ENCODE assay signal across 26 mouse cellular contexts in genomic region chr2:144828457-144828985, GRCm38 (mm10). TPM values are rescaled to one million over a fixed set of nuclear protein-coding genes. Genes with fewer than 3 reads are reported as not detected.
DNase-seq lines count a peak whose midpoint lies in the region; ATAC-seq and TF ChIP-seq lines count a peak whose summit lies in the region.
"Had no signal": no experiment of that assay in that cellular context is flagged by ENCODE, and none has a peak within 500 bp of the region (broad histone marks: within the 10 kb centered on the region; RNA-seq: fewer than 3 reads in every experiment).

No protein-coding gene starts in this region.

- ATAC-seq in frontal cortex, adult (ENCODE audit: low TSS enrichment): peak; percentile 88
- ATAC-seq in midbrain, embryonic 15.5 days (replicated peaks): no peak
- ATAC-seq: intestine, embryonic 15.5 days had no signal

- no peak overlapping the region for H3K4me2 ChIP-seq in midbrain, embryonic 15.5 days
- H3K4me2 ChIP-seq in CH12.LX (ENCODE audit: insufficient read depth, low read depth, poor library complexity, severe bottlenecking): no peak overlapping the region
- H3K4me2 ChIP-seq: embryonic facial prominence, embryonic 13.5 days; heart, embryonic 11.5 days; hindbrain, embryonic 13.5 days; intestine, embryonic 15.5 days; kidney, embryonic 15.5 days; neural tube, embryonic 12.5 days had no signal

- H3K79me2 ChIP-seq in CH12.LX (replicated peaks; ENCODE audit: control insufficient read depth, extremely low read depth, insufficient read depth, poor library complexity, severe bottlenecking): no peaks in the 10 kb centered on the region

- no peak for TF ChIP-seq RAD21 in CH12.LX (IDR thresholded peaks at IDR 0.05; ENCODE audit: low read depth, low read length)

- no peak for TF ChIP-seq EP300 in CH12.LX (IDR thresholded peaks at IDR 0.05; ENCODE audit: low read length)

- dilution Hi-C loops in CH12.LX (cut with MboI; ENCODE audit: extremely low pct_ligation_motif_present, extremely low pct_unique_long_range_greater_than_20kb, low sequenced_read_pairs): no loop called here

- WGBS in midbrain, embryonic 10.5 days: 72% methylated on average over 8 of the region's 8 CpGs
- WGBS in midbrain, embryonic 15.5 days: 63% methylated on average over 8 of the region's 8 CpGs

- no peaks in the 10 kb centered on the region for H3K9me3 ChIP-seq in midbrain, embryonic 10.5 days (replicated peaks)
- no peaks in the 10 kb centered on the region for H3K9me3 ChIP-seq in midbrain, embryonic 15.5 days
- no peaks in the 10 kb centered on the region for H3K9me3 ChIP-seq in CH12.LX (replicated peaks; ENCODE audit: low read length)
- H3K9me3 ChIP-seq: embryonic facial prominence, embryonic 13.5 days; hindbrain, embryonic 13.5 days; intestine, embryonic 15.5 days; kidney, embryonic 15.5 days; neural tube, embryonic 12.5 days had no signal

- no peaks in the 10 kb centered on the region for H3K36me3 ChIP-seq in midbrain, embryonic 10.5 days
- H3K36me3 ChIP-seq in midbrain, embryonic 15.5 days (replicated peaks): no peaks in the 10 kb centered on the region
- H3K36me3 ChIP-seq in CH12.LX (replicated peaks in 1 of 2; ENCODE audit: control insufficient read depth in 1 of 2, insufficient read depth in 1 of 2, low read length in 1 of 2): no peaks in the 10 kb centered on the region
- H3K36me3 ChIP-seq: embryonic facial prominence, embryonic 13.5 days; G1E; hindbrain, embryonic 13.5 days; intestine, embryonic 15.5 days; kidney, embryonic 15.5 days; neural tube, embryonic 12.5 days had no signal

- H3K4me1 ChIP-seq in midbrain, embryonic 10.5 days: no peaks in the 10 kb centered on the region
- H3K4me1 ChIP-seq in midbrain, embryonic 15.5 days: no peaks in the 10 kb centered on the region
- H3K4me1 ChIP-seq in CH12.LX (ENCODE audit: control insufficient read depth in 1 of 2, insufficient read depth in 2 of 2): 0 out of 4 replicates have a peak, but pooled peaks cover 0 to 2% of the 10 kb centered on the region in 2 experiments
- H3K4me1 ChIP-seq: embryonic facial prominence, embryonic 13.5 days; hindbrain, embryonic 13.5 days; intestine, embryonic 15.5 days; kidney, embryonic 15.5 days; neural tube, embryonic 12.5 days had no signal

- H3K27ac ChIP-seq in midbrain, embryonic 10.5 days (replicated peaks): 0 out of 2 replicates have a peak overlapping the region, but pooled peaks have one; percentile 38
- no peak overlapping the region for H3K27ac ChIP-seq in midbrain, embryonic 15.5 days
- H3K27ac ChIP-seq in CH12.LX (ENCODE audit: insufficient read depth, low read depth): no peak overlapping the region
- H3K27ac ChIP-seq: embryonic facial prominence, embryonic 13.5 days; hindbrain, embryonic 13.5 days; intestine, embryonic 15.5 days; kidney, embryonic 15.5 days; macrophage; neural tube, embryonic 12.5 days had no signal

- TF ChIP-seq POLR2A in CH12.LX (IDR thresholded peaks at IDR 0.05; ENCODE audit: low read depth, low read length): no peak

- no peak overlapping the region for H3K4me3 ChIP-seq in midbrain, embryonic 10.5 days
- H3K4me3 ChIP-seq in midbrain, embryonic 15.5 days: no peak overlapping the region
- H3K4me3 ChIP-seq in CH12.LX (replicated peaks in 1 of 3; ENCODE audit: low read depth in 2 of 3, low read length in 2 of 3, poor library complexity in 1 of 3): no peak overlapping the region
- H3K4me3 ChIP-seq: embryonic facial prominence, embryonic 13.5 days; hindbrain, embryonic 13.5 days; intestine, embryonic 15.5 days; kidney, embryonic 15.5 days; neural tube, embryonic 12.5 days had no signal

- DNase-seq in frontal cortex, adult 2 months (ENCODE audit: extremely low spot score in 1 of 2, low spot score in 1 of 2): no peak
- DNase-seq in midbrain, embryonic 10.5 days (ENCODE audit: low spot score): no peak
- DNase-seq in CH12.LX (ENCODE audit: extremely low read depth): no peak
- DNase-seq in brain, adult 2 months (ENCODE audit: low read depth, low spot score): peak; percentile 88
- no peak for DNase-seq in gastrocnemius, postnatal 10 days
- DNase-seq: adrenal gland, postnatal 36 days; gastrocnemius, postnatal 25 days; heart, postnatal 14 days; lung, adult 2 months; thymus, adult 2 months had no signal

- in situ Hi-C loops in CH12.LX (cut with MboI; ENCODE audit: low pct_ligation_motif_present, low pct_unique_long_range_greater_than_20kb, low sequenced_read_pairs): no loop called here

- no peaks in the 10 kb centered on the region for H3K27me3 ChIP-seq in midbrain, embryonic 10.5 days (ENCODE audit: low read depth, poor library complexity, severe bottlenecking)
- no peaks in the 10 kb centered on the region for H3K27me3 ChIP-seq in midbrain, embryonic 15.5 days (replicated peaks)
- no peaks in the 10 kb centered on the region for H3K27me3 ChIP-seq in CH12.LX (replicated peaks)
- H3K27me3 ChIP-seq: embryonic facial prominence, embryonic 13.5 days; hindbrain, embryonic 13.5 days; intestine, embryonic 15.5 days; kidney, embryonic 15.5 days; neural tube, embryonic 12.5 days had no signal

- no peak overlapping the region for H3K9ac ChIP-seq in midbrain, embryonic 15.5 days
- H3K9ac ChIP-seq in CH12.LX (ENCODE audit: insufficient read depth, low read depth): no peak overlapping the region
- H3K9ac ChIP-seq: embryonic facial prominence, embryonic 13.5 days; hindbrain, embryonic 13.5 days; intestine, embryonic 15.5 days; kidney, embryonic 15.5 days; neural tube, embryonic 12.5 days had no signal

- TF ChIP-seq CTCF in CH12.LX (conservative IDR thresholded peaks at IDR 0.05 in 1 of 2, IDR thresholded peaks at IDR 0.05 in 1 of 2; ENCODE audit: low read depth in 2 of 2, low read length in 2 of 2): no peak

TF ChIP-seq in CH12.LX, 34 proteins besides CTCF, POLR2A, EP300 and RAD21:
- no peak for TF ChIP-seq MYC (IDR thresholded peaks at IDR 0.05; ENCODE audit: low read depth, low read length)
- 0 out of 2 replicates have a peak, but pooled peaks have one; percentile 43 for TF ChIP-seq MAFK (IDR thresholded peaks at IDR 0.05; ENCODE audit: insufficient replicate concordance, low read length)
- TF ChIP-seq RCOR1 (conservative IDR thresholded peaks at IDR 0.05; ENCODE audit: low read depth, low read length): no peak
- no peak for TF ChIP-seq CHD2 (IDR thresholded peaks at IDR 0.05; ENCODE audit: low read length)

RNA-seq across cellular contexts. Expression of gene Scp2d1, which starts 5.1 kb away (rescaled TPM):
- 0.16 TPM in 1 of 2 replicates, not detected in the other for polyA plus RNA-seq in frontal cortex, adult 2 months (2012; rRNA removed)
- not detected in 2 replicates for polyA plus RNA-seq in midbrain, embryonic 10.5 days (2016; fragmentation: Nextera tagmentation; extraction: Ambion mirVana)
- not detected in 2 replicates for polyA plus RNA-seq in midbrain, embryonic 15.5 days (2015; fragmentation: Nextera tagmentation; extraction: Ambion mirVana)
- not detected in 2 replicates for total RNA-seq in CH12.LX (2012; rRNA removed)
- not detected in 2 replicates for total RNA-seq in CH12.LX (2014; rRNA removed)
- not detected in 2 replicates for polyA plus RNA-seq in CH12.LX (2012; ENCODE audit: insufficient read length, low read depth)
- total RNA-seq in gastrocnemius, postnatal 10 days (2021): not detected
- total RNA-seq: adrenal gland, postnatal 36 days; common myeloid progenitor, adult 5-6 weeks; G1E; gastrocnemius, postnatal 25 days; heart, postnatal 14 days; left cerebral cortex, postnatal 14 days; liver, adult 2 months; monocyte, adult 5-6 weeks had no signal
- polyA plus RNA-seq: embryonic facial prominence, embryonic 13.5 days; G1E; heart, embryonic 11.5 days; hindbrain, embryonic 13.5 days; intestine, embryonic 15.5 days; kidney, embryonic 15.5 days; large intestine, adult 2 months; liver, adult 2 months; lung, adult 2 months; macrophage; neural tube, embryonic 12.5 days; thymus, adult 2 months; urinary bladder, adult 2 months had no signal
